Mouse (Mus musculus) spleen, adult 2 months (tissue): ENCODE measurements around the gene 2810006K23Rik.

ENCODE experiments used
- CTCF ChIP-seq: fragments of 200-500 bp; IDR thresholded peaks from 2 replicates; pipeline ENCODE4 v1.5.1; 2011; ENCODE audit warnings: mild to moderate bottlenecking, inconsistent platforms; ENCODE audit not compliant: insufficient read depth, insufficient read length, insufficient replicate concordance; ENCODE audit errors: extremely low read depth
- POLR2A ChIP-seq: fragments of 200-500 bp; IDR thresholded peaks from 2 replicates; pipeline ENCODE4 v1.6.1; 2011; ENCODE audit warnings: low read depth, low read length, inconsistent platforms

- TF ChIP-seq POLR2A (no peak), CTCF (no peak)
Measured at GRCm38 (mm10) chr5:124356695-124357094, 28.8 kb downstream of the 2810006K23Rik start.
